Mouse (Mus musculus): ENCODE results near the gene Timp2. TPM values are rescaled to one million over a fixed set of nuclear protein-coding genes. Genes with fewer than 3 reads are reported as not detected.
"Not testable (repeated sequence)": the region's sequence is repeated elsewhere in the genome, so short reads cannot be mapped to it uniquely, and the experiment has no call there.

The Timp2 gene
- polyA plus RNA-seq, 1 experiment from 2014 or later = 36.0 TPM

DNA sequence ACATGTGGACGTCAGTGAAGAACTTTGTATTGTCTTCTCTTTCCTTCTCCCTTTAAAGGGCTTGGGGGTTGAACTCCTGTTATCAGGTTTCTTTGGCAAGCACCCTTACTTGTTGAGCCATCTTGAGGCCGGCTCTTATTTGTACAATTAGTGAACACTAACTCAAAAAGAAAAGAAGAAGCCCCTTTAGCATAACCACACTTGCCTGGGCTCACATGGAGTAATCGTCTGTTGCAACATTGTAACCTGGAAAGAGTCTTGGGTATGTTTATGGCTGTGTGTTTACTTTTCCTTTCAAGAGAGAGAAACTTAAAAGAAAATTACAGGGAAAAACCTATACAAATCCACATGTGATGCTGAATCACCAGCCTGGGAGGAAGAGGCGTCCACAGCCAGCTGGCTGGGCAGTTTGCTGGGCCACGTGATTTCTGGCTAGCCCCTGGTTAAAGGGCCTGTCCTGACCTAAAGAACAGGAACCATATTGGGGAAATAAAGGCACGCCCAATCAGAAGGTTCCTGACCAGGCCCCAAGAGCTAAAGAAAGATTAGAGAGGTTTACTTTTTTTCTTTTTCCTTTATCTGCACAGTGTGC lies 43.3 kb downstream of the Timp2 start:
- Histone ChIP-seq H3K4me1 (no peaks in the 10 kb centered on the region), H3K27me3 (no peaks in the 10 kb centered on the region), H3K27ac (no peak overlapping the region), H3K36me3 (ENCODE audit: poor library complexity, severe bottlenecking) (peaks cover 66% of the 10 kb centered on the region), H3K4me3 (no peak overlapping the region), H3K9me3 (replicated peaks) (0 out of 2 replicates have a peak, but pooled peaks cover 2% of the 10 kb centered on the region), H3K9ac (no peak overlapping the region), H3K4me2 (no peak overlapping the region)
- ATAC-seq = no peak
- 85% methylated on average over 6 of the region's 6 CpGs for WGBS

DNA sequence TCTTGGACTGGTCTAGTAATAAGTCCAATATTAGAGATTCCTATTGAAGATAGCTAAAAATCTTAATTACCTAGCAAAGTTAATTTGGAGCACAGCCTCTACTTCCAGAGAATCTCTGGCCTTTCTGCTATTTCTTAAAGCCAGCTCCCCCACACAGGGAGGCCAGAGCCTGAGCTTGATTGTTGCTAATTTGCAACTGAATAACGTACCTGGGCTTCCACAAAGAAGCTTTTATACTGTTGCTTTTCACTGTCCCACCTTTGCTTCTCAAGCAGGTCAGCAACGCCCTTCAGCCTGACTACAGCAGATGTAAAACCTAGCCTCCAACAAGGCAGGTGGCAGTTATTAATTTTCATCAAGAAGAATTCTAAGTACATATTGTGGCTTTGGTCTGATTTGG lies 47.6 kb downstream of the Timp2 start:
- 84% methylated on average over 2 of the region's 2 CpGs for whole genome bisulfite sequencing
- not testable (repeated sequence) for H3K9me3 ChIP-seq (replicated peaks); H3K4me2 ChIP-seq; ATAC-seq; H3K9ac ChIP-seq; H3K4me1 ChIP-seq; H3K4me3 ChIP-seq; H3K27ac ChIP-seq; H3K27me3 ChIP-seq
- H3K36me3 ChIP-seq (ENCODE audit: poor library complexity, severe bottlenecking) = peaks cover 60% of the 10 kb centered on the region

DNA sequence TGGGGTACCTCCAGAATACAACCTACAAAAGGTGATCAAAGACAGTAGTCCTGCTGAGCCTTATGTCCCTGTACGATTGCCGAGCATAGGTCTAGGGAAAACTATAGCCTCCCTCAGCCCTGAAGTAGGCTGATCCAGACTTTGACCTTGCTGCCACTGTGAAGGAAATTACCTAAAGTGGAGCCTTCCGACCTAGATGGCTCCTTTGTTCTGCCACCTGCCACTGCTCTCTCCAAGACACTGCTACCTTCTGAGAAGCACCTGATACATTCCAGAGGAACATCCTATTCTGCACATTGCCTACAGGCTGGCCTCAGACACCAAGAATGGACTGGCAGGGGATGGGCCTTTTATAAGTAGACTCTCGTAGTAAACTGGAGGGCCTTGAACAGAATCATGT lies 51.6 kb downstream of the Timp2 start:
- not testable (repeated sequence) for H3K9ac ChIP-seq; H3K27ac ChIP-seq; ATAC-seq; H3K9me3 ChIP-seq (replicated peaks); H3K4me2 ChIP-seq; H3K27me3 ChIP-seq; H3K4me3 ChIP-seq; H3K4me1 ChIP-seq
- H3K36me3 ChIP-seq (ENCODE audit: poor library complexity, severe bottlenecking) = peaks cover 30% of the 10 kb centered on the region
- WGBS = 93% methylated on average over 4 of the region's 4 CpGs

DNA sequence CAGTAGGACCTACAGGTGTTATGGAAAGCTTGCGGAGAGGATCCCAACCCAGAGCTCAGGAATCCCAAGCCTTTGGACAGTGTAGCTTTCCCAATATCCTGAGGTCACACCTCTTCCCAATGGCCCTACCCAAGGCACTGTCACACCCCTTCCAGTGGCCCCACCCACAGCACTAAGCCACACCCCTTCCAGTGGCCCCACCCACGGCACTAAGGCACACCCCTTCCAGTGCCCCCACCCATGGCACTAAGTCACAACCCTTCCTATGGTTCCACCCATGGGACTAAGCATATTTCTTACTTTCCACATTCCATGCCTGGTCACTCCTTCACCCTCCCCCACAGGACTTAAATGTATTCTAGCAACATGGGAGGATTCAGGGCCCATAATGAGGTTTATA lies 56.7 kb downstream of the Timp2 start:
- Histone ChIP-seq H3K4me2 (no peak overlapping the region), H3K9ac (no peak overlapping the region), H3K9me3 (replicated peaks) (no peaks in the 10 kb centered on the region), H3K4me3 (no peak overlapping the region), H3K27ac (no peak overlapping the region), H3K27me3 (no peaks in the 10 kb centered on the region), H3K36me3 (ENCODE audit: poor library complexity, severe bottlenecking) (peaks cover 14% of the 10 kb centered on the region), H3K4me1 (no peaks in the 10 kb centered on the region)
- no peak for ATAC-seq
- WGBS = 71% methylated on average over 2 of the region's 2 CpGs

DNA sequence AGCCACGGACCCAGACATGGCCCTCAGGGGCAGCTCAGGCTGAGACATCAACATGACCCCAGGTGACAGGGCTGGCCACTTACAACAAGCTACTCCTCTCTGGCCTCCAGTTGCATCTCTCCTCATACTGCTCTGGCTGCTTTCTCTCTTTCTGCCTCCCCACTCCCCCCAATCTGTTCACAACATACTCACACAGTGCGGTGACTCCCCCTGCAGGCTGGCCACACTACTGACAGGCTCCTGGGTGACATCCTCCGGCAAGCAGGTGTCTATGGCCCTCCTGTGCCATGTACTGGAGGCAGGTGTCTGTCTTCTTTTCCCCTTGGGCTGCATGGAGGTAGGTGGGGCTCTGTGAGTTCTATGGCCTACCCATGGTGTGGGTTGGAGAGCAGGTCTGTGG lies 57.6 kb downstream of the Timp2 start:
- ATAC-seq = no peak
- Histone ChIP-seq H3K36me3 (ENCODE audit: poor library complexity, severe bottlenecking) (peaks cover 5% of the 10 kb centered on the region), H3K27me3 (no peaks in the 10 kb centered on the region), H3K9ac (no peak overlapping the region), H3K4me2 (no peak overlapping the region), H3K4me1 (no peaks in the 10 kb centered on the region), H3K27ac (no peak overlapping the region), H3K9me3 (replicated peaks) (no peaks in the 10 kb centered on the region), H3K4me3 (no peak overlapping the region)
- WGBS = 69% methylated on average over 3 of the region's 3 CpGs

DNA sequence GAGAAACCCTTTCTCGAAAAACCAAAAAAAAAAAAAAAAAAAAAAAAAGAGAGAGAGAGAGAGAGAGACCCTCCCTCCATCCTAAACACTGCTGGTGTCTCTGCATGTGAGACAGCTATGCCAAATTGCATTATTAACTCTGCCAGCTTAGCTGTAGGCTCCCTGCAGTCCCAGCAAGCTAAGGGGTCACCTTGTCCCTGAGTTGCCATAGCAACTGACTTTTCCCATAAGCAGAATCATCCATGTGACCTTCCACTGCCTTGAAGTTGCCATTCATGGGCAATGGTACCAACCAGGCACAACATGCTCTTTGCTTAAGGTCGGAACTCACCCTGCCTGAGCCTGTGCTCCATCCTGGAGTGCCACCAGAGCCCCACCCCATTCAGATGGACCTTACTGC lies 60.5 kb downstream of the Timp2 start:
- H3K4me2 ChIP-seq = no peak overlapping the region
- no peak overlapping the region for H3K4me3 ChIP-seq
- peaks cover 7% of the 10 kb centered on the region for H3K4me1 ChIP-seq
- H3K27me3 ChIP-seq = no peaks in the 10 kb centered on the region
- H3K9ac ChIP-seq = no peak overlapping the region
- no peak for ATAC-seq
- 61% methylated on average over 2 of the region's 2 CpGs for WGBS
- no peak overlapping the region for H3K27ac ChIP-seq
- no peaks in the 10 kb centered on the region for H3K36me3 ChIP-seq (ENCODE audit: poor library complexity, severe bottlenecking)
- H3K9me3 ChIP-seq (replicated peaks) = no peaks in the 10 kb centered on the region

DNA sequence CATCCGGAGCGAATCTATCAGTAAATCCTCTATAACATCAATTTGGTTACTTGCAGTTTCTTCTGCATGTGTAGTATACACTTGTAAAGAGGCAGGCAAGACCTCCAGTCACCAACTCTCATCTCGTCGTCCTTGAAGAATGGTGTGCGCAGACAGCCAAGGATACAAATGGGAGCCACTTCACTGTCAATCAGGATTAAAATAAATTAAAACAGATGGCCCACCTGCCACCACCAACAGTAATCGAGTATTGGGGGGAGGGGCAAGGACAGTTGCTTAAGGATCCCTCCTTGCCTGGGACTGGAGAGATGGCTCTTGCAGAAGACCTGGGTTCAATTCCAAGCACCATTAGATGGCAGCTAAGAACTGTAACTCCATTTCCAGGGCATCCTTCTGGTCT lies 62.9 kb downstream of the Timp2 start:
- 53% methylated on average over 6 of the region's 6 CpGs for WGBS
- Histone ChIP-seq H3K4me3 (no peak overlapping the region), H3K27ac (no peak overlapping the region), H3K9ac (no peak overlapping the region), H3K36me3 (ENCODE audit: poor library complexity, severe bottlenecking) (0 out of 2 replicates have a peak, but pooled peaks cover 1% of the 10 kb centered on the region), H3K27me3 (no peaks in the 10 kb centered on the region), H3K9me3 (replicated peaks) (no peaks in the 10 kb centered on the region), H3K4me1 (peaks cover 20% of the 10 kb centered on the region), H3K4me2 (no peak overlapping the region)
- ATAC-seq = no peak

DNA sequence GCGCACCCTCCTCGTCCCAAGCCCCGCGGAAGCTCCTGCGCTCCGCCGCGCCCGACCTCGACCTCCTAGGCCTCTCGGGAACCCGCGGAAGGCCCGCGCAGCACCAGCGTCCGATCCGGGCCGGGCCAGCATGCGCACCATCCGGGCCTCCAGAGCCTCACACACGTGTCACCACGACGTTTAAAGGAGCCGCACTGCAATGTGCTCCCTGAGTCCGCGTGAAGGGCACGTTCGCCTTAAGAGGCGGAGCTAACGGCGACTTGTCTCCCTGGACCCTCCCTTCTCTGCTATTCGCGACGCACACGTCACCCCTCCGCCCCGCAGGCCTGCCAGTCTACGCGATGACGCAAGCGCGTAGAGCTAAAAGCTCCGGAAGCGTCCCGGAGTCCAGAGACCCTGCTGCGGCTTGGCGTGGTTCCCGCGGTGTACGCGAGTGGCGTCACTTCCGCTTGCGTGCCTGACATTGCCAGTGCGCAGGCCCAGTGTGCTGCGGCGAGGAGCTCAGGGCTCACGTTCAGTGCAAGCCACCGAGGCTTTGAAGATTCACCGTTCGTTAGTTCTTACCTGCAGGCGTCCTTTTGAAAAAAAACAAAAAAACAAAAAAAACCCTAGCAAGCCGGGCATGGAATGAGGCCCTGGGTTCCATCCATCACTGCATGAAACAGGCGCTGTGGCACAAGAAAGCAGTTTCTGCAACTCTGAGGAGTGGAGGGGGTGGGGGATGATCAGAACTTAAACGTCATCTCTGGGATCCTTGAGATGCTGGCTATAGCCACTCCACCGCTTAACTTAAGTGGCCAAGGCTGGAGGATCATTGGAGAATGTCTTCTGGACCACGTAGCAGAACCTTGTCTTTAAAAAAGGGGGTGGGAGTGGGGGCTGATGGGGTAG lies 65.3 kb downstream of the Timp2 start, which contains the start of gene Usp36:
Gene Usp36, minus strand, starts transcription at position 246 of the 891 bp plus-strand sequence.
- Histone ChIP-seq H3K9ac (peak within 1 kb of the TSS; percentile 93), H3K4me1 (peaks cover 20% of the 10 kb centered on the region), H3K4me2 (peak within 1 kb of the TSS; percentile 90), H3K4me3 (peak within 1 kb of the TSS; percentile 90), H3K36me3 (ENCODE audit: poor library complexity, severe bottlenecking) (peaks cover 25% of the 10 kb centered on the region), H3K27me3 (no peaks in the 10 kb centered on the region), H3K9me3 (replicated peaks) (no peaks in the 10 kb centered on the region), H3K27ac (peak within 1 kb of the TSS; percentile 81)
- peak; percentile 99 for ATAC-seq
- 1% methylated on average over 68 of the region's 68 CpGs for WGBS

DNA sequence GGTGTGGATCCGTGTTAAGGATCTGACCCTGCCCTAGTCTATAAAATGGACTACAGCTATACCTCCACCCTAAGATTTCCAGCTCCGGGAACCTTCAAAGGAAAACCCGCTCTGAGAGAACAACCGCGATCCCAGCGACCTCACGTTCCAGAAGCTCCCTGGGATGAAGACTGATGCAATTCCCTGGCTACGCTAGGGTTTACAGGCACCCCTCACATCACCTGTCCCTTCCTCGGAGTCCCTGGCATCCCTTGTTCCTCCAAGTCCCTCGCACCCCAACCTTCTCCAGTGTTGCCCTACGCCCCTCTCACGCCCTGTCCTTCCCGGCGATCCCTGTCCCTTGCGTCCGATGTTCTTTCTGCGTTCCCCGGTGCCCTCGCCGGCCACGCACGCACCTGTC lies 66.0 kb downstream of the Timp2 start:
- Histone ChIP-seq H3K9ac (peak overlapping the region; percentile 93), H3K4me1 (peaks cover 20% of the 10 kb centered on the region), H3K27me3 (no peaks in the 10 kb centered on the region), H3K27ac (peak overlapping the region; percentile 59), H3K9me3 (replicated peaks) (no peaks in the 10 kb centered on the region), H3K36me3 (ENCODE audit: poor library complexity, severe bottlenecking) (peaks cover 32% of the 10 kb centered on the region), H3K4me3 (peak overlapping the region; percentile 90), H3K4me2 (peak overlapping the region; percentile 90)
- ATAC-seq = no peak; the same call in 1 of the 2 replicates
- WGBS = 0% methylated on average over 22 of the region's 22 CpGs

DNA sequence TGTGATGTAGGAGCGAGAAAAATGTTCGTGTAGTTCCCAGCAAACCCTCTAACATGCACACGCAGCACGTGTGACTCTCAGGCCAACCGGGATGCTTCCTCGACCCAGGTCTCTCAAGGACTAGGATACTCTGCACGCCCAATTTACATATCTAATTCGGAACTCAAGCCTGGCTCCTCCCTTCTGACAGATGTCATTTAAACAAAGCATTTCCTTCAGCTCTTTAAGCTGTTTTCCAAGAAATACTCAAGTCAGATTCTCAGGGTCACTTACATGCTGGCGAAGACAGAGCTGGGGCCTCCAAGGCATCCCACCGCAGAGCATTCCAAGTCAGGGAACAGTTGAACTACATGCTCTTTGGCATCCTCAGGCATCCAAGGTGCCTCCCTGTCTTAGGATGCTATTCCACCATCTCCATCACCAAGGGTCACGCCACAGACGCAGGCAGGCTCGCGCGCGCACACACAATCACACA lies 66.5 kb downstream of the Timp2 start:
- Histone ChIP-seq H3K27me3 (no peaks in the 10 kb centered on the region), H3K9me3 (replicated peaks) (no peaks in the 10 kb centered on the region), H3K4me3 (peak overlapping the region; percentile 90), H3K4me1 (peaks cover 20% of the 10 kb centered on the region), H3K9ac (peak overlapping the region; percentile 93), H3K4me2 (peak overlapping the region; percentile 90), H3K36me3 (ENCODE audit: poor library complexity, severe bottlenecking) (peaks cover 36% of the 10 kb centered on the region), H3K27ac (peak overlapping the region; percentile 59; the same call in 1 of the 2 replicates)
- ATAC-seq = no peak
- 2% methylated on average over 16 of the region's 16 CpGs for WGBS

DNA sequence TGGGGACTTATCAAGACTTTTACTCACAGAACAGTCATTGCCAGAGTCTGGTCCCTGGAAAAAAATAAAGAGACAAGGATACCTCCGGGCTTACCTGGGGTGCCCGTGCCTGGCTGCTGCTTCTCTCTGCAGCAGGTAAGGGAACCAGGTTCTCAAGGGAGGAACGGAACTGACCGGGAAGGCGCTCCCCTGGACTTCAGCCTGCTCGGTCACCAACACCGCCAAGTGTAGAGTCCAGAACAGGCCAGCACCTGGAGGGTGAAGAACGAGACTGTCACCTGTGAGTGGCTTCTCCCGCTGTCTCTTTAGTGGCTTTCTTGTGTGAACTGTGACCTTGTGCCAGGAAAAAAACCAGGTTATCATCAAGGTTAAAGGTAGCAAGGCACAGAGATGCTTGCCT lies 68.0 kb downstream of the Timp2 start:
- Histone ChIP-seq H3K9ac (no peak overlapping the region), H3K27ac (no peak overlapping the region), H3K27me3 (no peaks in the 10 kb centered on the region), H3K4me3 (no peak overlapping the region), H3K4me1 (peaks cover 20% of the 10 kb centered on the region), H3K4me2 (no peak overlapping the region), H3K36me3 (ENCODE audit: poor library complexity, severe bottlenecking) (peaks cover 51% of the 10 kb centered on the region), H3K9me3 (replicated peaks) (no peaks in the 10 kb centered on the region)
- WGBS = 95% methylated on average over 9 of the region's 9 CpGs
- ATAC-seq = no peak

DNA sequence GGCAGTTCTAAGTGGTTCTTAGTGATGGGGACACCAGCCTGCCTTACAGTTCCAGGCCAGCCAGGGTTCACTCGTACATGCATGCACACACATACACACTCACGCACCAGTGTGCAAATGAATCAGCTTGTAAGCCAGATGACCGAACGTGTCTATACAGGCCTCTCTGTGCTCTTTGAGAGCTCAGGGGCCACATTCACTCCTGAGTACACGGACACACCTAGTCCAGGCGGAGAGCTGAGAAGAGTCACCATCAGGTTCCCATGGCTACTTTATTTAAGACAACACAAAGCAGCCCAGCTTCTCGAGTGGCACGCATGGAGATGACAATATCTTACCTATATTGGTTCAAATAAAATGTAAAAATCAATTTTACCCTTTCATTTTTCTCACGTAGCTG lies 69.1 kb downstream of the Timp2 start:
- H3K36me3 ChIP-seq (ENCODE audit: poor library complexity, severe bottlenecking) = peaks cover 63% of the 10 kb centered on the region
- H3K4me1 ChIP-seq = peaks cover 20% of the 10 kb centered on the region
- no peak overlapping the region for H3K4me3 ChIP-seq
- H3K9ac ChIP-seq = no peak overlapping the region
- no peak overlapping the region for H3K27ac ChIP-seq
- no peaks in the 10 kb centered on the region for H3K27me3 ChIP-seq
- WGBS = 93% methylated on average over 9 of the region's 9 CpGs
- no peak overlapping the region for H3K4me2 ChIP-seq
- no peaks in the 10 kb centered on the region for H3K9me3 ChIP-seq (replicated peaks)
- no peak for ATAC-seq
